Mouse (Mus musculus): Measurements from ENCODE around the gene Dzank1.

GRCm38 (mm10) chr2:144514619-144515018, 12.6 kb downstream of the Dzank1 start:
- no peak for TF ChIP-seq CTCF (IDR thresholded peaks at IDR 0.05; ENCODE audit: control insufficient read depth, insufficient read depth, insufficient read length)
- TF ChIP-seq CEBPB (IDR thresholded peaks at IDR 0.05; ENCODE audit: low read depth), result no peak
- TF ChIP-seq USF1 (IDR thresholded peaks at IDR 0.05; ENCODE audit: low read depth), result no peak
- TF ChIP-seq FOSL1 (IDR thresholded peaks at IDR 0.05; ENCODE audit: insufficient read depth, low read length, poor library complexity, severe bottlenecking), result no peak

Data from C2C12 (cell line).